Mouse (Mus musculus): ENCODE results near the gene Poc1b.

Gene Poc1b

DNA sequence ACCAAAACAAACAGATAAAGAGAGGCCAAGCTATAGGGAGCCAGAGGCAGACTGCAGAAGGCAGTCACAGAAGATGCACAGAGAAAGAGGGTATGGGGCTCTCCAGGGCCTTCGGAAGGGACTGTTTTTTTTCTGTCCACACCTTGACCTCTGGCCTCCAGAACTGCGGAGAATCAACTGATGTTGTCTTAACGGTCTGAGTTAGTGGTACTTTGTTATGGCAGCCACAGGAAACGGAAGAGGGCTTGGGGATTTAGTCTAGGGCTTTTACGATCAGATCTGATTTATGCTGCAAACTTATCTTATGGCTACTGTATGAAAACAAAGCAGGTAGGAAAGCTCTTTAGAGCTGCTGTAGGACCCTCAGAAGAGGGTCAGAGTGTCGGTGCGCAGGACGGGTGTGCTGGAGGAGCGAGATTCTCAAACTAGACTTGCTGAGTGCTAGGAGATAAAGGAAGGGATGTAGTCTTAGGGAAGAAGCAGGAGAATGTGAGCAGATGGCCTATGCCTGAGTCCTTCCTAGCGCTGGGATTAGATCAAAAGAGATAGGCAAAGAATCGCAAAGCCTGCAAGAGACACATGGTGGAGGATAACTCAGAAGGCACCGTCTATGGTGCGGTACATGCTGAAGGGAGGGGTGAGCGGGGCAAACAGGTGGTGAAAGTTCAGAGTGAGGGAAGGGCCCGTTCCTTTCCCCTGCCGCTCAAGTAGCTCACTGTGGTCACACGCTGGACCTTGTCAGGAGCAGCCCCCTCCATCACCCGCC lies 8.8 kb downstream of the Poc1b start:
- DNase-seq (ENCODE audit: extremely low spot score), result peak; percentile 61

DNA sequence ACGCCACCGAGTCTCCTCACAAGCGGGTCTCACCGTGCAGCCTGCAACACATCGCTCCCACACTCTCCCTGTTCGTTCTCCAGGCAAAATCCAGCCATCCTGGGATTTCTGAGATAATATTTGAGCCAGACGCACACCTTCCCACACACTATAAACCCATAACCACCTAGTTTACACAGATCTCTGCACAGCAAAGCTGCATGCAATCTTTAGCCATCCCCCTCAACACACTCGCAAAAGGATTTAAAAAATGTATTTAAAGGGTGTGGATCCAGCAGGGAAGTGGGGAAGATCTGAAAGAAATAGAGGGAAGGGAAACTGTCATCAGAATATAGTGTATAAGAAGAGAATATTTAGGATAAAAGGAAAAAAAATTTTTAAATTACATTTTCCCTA lies 9.4 kb downstream of the Poc1b start:
- DNase-seq (ENCODE audit: extremely low spot score), result no peak

DNA sequence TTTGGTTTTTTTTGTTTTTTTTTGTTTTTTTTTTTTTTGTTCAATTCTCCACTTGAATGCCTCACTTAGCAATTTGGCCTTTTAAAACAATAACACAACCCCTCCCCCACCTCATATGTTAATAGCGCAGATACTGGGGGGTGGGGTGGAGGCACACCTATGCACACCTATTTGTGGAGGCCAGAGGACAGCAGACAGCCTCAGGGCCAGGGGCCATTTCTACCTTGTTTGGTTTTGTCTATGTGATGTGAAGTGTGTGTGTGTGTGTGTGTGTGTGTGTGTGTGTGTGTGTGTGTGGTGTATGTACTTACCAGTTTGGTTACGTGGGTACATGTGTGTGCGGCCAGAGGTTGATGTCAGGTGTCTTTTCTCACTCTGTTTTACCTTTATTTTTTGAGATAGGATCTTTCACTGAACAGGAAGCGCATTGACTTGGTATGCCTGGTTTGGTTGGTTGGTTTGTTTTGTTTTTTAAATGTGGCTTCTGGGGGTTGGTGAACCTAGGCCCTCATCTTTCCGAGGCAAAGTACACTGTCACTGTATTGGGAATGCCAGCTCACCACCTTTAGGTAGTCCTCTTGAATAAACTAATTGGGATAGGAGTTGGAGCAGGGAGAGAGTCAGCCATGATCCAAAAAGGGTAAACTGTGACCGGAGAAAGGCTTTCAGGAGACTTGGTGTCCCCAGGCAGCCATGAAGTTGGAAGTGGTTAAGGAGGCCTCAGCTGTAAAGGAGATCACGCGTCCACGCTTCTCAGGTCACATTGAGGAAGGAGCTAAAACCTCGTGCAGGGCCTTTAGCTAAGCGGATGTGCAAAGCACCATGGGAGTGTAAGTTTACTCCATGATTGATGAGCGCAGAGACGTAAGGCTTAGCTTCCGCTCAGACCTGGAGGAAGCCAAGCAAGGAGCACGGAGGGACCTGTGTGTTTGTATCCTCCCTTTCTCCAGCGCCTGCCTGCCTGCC lies 10.1 kb downstream of the Poc1b start:
- DNase-seq (ENCODE audit: extremely low spot score), result no peak

DNA sequence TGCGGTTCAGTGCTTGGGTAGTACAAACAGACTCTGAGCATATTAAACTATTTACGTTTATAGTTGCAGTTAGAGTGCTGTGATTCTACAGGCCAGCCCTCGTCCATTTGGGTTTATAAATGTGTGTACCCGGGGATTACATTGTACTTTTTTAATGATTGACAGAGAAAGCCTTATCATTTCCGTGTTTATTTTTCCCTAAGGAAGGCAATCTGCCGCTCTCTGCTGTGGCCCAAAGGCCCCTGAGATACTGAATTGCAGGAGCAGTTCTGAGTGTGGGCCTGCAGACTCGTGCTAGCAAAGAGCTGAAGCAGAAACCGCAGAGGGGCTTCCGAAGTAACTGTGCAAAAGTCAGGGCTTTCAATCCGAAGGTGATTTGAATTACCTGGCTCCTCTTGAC lies 11.0 kb downstream of the Poc1b start:
- no peak for DNase-seq (ENCODE audit: extremely low spot score)

DNA sequence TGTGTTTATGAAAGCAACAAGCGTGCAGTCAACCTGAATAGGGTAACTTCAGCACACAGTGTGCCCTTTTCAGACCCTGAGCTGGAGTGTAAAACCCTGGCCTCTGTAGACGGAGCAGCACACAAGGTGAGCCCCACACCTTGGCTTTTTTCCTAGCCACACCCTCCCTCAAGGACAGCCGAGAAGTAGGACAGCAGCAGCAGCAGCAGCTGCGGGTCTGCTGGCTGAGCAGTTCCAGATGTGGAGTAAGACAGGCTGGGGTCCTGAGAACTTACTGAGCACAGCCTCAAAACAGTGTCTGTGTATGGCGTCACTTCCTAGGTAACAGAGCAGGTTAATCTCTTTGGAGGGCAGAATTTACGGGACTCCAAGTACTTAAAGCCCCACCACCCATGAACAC lies 11.9 kb downstream of the Poc1b start:
- no peak for DNase-seq (ENCODE audit: extremely low spot score)

DNA sequence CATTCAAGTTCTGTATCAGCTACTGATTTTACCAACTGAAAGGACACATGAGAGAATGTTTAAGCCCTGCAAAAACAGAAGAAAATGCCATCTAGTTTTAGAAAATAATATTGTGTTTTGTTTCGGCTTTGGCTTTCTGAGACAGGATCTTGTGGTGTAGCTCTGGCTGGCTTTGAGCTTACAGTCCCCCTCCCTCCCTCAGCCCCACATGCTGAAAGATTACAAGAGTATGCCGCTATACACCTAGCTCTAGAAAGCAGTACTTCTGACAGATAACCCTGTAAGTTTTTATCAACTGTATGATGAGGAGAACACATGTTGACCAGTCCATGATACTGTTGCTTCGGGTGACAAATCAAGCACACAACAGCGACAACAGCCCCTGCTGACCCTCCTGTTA lies 12.6 kb downstream of the Poc1b start:
- DNase-seq (ENCODE audit: extremely low spot score), result no peak

DNA sequence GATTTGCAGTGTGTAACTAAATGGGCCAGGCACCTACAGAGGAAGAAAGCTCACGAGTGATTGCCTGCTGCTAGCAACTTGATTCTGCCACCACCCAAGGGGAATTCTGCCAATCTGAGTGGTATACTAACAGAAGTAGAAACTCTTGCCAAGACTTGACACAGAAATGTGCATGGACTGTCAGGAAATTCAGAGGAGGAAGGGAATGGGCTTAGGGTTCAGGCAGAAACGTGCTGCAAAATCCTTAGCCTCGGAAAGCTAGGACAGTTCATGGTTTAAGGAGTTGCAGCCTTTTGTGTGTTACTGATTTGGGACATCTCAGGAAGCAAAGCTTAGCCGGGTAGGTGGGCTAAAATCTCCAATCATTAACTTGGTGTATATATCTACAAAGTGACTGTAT lies 19.4 kb downstream of the Poc1b start, which contains the start of gene Phxr2:
Phxr2 (minus strand) TSS at position 101 of the 400 bp plus-strand sequence.
- no peak for DNase-seq (ENCODE audit: extremely low spot score)

DNA sequence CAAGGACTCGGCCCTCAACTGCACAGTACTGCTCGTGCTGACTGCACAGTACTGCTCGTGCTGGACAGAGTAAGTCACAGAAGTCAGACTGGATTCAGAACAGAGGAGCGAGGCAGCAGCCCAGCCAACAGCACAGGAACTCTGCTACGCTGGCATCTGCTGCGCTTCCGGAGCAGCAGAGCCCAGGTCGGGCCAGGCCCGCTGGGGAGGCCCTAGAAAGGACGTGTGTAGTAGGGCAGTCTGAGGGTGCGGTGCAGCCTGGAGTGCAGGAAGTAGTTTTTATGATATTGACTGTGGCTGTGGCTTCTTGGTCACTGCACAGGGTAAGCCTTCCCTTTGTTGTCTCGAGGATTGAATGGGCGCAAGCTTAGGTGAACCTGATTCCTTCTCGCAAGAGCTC lies 20.1 kb downstream of the Poc1b start:
- DNase-seq (ENCODE audit: extremely low spot score), result no peak

DNA sequence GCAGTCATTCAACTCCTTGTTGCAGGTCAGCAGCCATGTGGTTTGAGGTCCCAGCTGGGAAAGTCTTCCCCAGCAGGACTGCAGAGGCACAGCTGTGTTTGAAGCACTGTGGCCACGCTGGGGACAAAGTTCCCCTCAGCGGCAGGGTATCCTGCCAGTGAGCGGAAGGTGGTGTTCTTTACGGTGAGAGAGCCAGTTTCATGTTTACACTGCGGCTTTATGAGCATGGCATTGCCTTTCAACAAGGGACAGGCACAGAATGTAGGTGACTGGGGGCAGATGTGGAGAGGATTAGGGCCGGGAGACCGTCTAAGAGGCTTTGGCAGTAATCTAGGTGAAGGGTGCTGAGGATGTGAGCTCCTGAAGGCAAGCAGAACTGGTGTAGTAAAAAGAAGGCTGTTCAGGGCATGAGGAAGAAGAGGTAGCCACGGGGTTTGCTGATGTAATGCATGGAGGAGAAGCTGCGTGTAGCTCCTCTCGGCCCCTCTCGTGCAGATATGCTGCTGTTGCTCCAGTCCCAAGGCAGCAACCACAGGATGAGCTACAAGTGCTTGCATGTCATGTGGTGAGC lies 20.9 kb downstream of the Poc1b start:
- DNase-seq (ENCODE audit: extremely low spot score), result no peak

DNA sequence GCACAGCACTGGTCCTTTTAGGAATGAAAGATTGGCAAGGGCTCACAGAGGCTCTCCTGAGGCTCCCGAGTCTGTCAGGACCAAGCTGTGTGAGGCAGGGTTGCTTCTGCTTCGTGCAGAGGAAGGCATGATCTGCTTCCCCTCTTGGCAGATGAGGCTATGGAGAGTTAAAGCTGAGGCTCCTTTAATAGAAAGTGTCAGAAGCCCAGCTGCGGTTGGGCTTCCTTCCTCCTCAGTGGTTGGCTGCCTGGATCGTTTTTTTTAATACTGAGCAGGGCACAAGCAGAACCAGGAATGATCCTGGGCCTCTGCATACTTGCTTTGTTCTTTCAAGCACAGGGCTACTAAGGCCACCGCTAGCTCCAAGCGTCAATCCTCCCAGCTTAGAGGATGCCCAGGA lies 23.8 kb downstream of the Poc1b start:
- no peak for DNase-seq (ENCODE audit: extremely low spot score)

DNA sequence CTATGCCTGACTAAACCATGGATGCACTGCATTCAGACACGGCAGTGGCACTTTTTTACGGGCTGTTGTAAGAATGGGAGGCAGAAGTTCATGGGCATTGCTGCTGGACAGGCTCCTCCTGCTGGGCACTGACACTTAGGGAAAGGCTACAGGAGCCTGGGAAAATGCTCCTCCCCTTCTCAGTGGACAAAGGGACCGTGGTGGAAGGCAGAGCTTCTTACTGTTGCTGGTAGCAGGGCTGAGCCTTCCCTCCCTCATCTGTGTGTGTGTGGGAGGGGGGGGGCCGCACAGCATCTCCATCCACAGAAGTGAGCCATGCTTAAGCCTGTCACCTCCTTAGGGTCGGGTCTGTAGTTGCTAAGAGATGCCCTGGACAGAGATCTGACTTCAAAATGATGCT lies 24.5 kb downstream of the Poc1b start:
- DNase-seq (ENCODE audit: extremely low spot score), result no peak

DNA sequence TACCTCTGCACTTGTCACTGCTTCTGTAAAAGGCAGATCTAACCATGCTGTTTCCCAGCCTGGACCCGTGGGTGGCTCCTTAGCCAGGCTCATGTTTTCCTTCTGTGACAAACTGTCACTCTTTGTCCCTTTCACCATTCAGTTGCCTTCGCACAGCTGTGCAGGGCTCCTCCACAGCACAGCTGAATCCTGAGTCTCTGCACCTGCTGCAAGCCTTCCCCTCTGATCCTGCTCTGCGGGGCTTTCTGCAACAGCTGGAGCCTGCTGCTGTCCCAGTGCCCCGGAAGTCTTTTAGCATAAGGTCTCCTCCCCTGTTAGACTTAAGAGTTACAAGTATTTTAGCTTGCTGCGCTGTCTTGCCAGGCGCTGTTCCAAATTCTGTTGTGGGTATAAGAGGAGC lies 25.4 kb downstream of the Poc1b start:
- no peak for DNase-seq (ENCODE audit: extremely low spot score)

DNA sequence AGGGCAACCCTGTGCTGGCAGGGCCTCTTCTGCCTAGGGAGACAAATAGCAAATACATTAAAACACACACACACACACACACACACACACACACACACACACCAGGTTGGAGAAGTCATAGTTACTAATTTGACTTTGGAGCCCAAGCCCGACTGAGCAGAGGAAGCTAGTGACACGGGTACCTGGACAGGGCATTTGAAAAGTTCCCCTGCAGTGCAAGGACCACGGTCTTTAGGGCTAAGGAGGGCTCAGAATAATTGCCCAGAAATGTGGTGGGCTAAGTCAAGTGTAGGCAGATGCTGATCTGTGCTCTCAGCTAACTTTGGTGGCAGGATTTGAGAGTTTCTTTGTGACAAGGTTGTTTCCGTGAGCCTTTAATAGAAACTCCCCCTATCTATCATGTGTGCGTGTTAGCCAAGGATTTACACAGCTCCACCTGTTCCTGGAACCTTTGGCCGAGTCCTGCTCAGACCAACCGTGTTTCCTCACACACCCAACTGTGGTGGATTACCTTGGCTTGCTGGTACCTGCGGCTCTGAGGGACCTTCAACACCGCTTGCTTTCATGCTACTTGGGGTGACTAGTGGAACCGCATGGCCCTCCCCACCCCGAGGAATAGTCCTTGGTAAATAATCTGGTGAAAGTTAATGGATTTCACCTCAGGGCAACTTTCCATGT lies 25.9 kb downstream of the Poc1b start:
- DNase-seq (ENCODE audit: extremely low spot score), result no peak

DNA sequence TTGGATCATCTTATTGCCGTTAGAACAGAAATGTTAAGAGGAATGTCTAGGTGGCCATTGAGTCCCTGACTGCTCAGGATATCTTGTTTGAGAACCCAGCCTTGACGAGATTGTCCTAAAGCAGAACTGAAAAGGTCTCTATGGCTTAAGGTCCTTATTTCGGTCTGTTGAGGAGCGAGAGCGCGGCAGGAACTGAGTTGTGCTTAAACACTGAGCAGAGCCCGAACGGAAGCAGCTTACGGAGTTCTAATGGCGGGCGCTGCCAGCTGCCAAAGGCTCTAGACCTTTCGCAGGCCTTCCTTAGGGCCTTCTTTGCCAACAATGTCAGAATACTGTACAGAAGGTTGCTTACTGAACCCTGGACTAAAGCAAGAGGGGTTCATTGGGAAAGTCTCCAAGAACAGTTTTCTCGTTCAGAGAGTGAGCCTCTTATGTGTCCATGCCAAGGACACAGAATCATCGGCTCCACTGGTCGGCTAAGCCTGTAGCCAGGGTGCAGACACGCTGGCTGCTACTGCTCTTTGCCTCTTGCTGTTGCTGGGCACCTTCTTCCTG lies 26.6 kb downstream of the Poc1b start:
- no peak for DNase-seq (ENCODE audit: extremely low spot score)

DNA sequence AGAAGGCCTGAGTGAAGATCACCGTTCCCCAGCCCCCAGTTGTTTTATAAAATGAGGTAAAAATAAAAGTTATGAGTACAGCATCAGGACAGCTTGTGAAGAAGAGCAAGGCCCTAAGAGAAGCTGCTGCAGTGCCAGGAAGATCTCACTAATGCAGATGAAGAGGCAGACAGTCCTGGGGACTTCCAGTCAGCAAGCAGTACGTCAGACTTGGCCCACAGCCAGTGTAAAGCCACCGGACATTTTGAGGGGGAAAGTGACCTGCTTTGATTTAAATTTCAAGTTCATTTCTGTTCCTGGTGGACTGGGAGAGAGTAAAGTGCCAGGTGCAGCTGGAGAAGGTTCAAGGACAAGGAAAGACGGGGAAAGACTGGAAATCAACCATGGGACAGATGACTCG lies 29.5 kb downstream of the Poc1b start:
- no peak for DNase-seq (ENCODE audit: extremely low spot score)

DNA sequence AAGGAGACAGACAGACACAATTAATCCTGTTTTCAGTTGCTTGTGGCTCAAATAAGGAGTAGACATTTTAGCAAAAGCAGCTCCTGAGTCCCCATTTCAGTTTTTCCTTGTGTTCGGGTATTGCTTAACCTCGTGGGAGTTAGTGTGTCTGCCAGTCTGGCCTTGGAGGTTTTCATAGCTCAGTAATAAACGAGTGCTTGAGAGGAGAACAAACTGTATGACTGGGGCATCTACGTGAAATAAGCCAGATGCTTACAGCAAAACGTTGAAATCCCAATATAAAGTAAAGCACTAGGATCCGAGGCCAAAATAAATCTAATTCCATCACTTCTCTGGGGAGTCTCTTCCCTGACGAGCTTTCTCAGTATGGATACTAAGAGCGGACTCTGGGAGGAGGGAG lies 38.8 kb downstream of the Poc1b start:
- DNase-seq (ENCODE audit: extremely low spot score), result no peak

DNA sequence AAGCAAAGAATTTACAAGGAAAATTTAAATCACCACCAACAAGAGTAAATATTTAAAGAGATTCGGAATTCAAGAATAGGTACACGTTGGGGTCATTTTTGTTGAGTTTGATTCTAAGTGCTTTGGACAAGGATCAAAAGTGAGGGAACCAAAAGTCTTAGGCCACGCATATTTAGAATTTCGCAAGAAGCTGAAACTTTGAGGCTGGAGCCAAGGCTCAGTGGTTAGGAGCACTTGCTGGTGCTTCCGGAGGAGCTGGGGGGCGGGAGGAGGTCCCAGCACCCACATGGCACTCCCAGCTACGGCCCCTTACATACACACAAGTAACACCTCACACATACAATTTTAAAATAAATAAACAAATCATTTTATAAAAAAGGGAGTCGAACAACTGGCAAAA lies 39.8 kb downstream of the Poc1b start:
- DNase-seq (ENCODE audit: extremely low spot score), result no peak

DNA sequence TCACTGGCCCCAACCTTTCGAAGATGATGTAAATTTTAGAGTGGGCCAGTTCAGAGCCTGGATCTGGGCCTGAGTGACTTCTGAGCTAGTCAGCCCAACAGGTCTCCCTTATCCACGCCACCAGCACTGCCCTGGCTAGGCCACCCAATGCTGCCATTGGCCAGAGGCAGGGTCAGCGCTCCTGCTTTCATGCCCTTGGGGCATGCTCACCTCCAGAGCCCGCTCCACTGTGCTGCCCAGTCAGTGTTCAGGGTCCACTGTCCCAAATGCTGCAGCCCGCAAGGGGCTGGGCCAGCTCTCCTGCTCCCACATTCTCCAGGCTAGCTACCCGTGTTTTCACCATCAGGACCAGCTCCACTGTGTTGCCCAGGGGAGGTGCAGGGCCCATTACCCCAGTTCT lies 43.2 kb downstream of the Poc1b start:
- no peak for DNase-seq (ENCODE audit: extremely low spot score)

DNA sequence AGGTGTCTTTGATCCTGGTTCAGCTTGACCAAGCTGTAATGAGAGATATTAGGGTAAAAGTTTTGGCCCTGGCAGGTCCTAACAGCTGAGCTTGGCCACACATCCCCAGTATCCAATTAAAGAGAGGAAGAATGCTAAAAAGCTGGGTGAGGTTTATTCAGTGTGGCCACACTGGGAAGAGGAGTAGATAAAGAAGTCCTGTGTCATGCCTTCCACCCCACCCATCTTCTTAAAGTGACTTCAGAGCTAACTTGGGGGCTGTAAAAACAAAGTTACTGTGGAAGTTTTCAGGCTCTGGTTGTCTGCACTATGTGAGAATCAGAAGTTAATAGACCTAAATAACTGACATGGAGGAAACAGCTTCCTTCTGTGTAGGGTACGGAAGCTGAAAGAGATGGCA lies 44.7 kb downstream of the Poc1b start:
- DNase-seq (ENCODE audit: extremely low spot score), result no peak

DNA sequence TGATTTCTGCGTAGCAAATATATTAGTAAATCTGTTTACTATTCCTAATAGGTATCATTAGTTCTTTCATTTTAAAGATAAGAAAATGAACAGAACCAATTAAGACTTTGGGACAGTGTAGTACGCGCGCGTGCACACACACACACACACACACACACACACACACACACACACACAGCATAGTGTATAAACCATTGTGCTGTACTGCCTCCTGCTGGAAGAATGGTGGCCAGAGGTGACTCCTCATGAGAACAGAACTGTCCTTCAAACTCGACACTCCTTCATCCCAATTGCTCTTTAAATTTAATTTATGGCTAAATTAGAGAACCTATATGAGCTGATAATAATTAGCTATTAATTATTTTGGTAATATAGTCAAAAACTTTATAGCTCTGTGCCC lies 45.2 kb downstream of the Poc1b start:
- DNase-seq (ENCODE audit: extremely low spot score), result no peak

DNA sequence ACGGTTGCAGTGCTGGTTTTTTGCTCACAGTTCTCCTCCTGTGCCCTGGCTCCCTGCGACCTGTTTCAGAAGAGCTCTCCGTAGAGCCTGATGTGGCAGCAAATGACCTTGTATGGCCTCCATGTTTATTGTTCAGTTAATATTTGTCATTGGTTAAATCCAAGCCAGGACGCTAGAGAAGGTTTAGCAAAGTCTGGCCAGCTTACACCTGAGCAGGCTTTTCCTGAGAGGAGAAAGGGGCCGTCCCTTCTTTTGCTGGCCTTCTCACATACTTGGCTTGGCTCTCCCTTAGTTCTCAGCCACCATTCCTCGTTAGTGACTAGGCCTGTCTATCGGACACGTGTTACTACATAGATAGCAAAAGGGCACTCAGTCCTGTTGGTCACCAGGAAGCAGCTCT lies 47.8 kb downstream of the Poc1b start:
- no peak for DNase-seq (ENCODE audit: extremely low spot score)

DNA sequence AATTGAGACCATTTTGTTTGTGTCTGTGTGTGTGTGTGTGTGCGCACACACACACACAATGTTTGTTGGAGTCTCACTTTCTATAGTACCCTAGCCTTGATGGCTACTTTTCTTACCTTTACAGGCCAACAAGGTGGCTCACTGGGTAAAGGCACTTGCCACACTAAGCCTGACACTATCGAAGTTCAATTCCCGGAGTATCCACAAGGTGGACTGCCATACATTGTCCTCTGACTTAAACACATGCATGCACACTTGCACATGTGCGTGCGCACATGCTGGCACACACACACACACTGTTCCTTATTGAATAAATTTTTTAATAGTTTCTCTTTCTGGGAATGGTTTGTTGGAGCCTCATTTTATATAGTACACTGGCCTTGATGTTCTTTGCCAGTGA lies 50.0 kb downstream of the Poc1b start:
- DNase-seq (ENCODE audit: extremely low spot score), result no peak

All from embryo, embryonic 9.5 days (tissue).